Mouse (Mus musculus) brain, embryonic 14.5 days (tissue): ENCODE measurements around the gene Mapk8ip1. TPM values are rescaled to one million over a fixed set of nuclear protein-coding genes. Genes with fewer than 3 reads are reported as not detected.
A peak's percentile ranks its signal among the peaks of the same experiment; 100 is the strongest.

Source experiments
- DNase-seq: peaks from one replicate; pipeline ENCODE4 v3.0.0-alpha.2; 2011; ENCODE audit warnings: low read depth
- CTCF ChIP-seq: fragments of 200-500 bp; IDR thresholded peaks from 2 replicates; pipeline ENCODE4 v1.5.1; 2012; ENCODE audit warnings: inconsistent platforms, mild to moderate bottlenecking, moderate library complexity, borderline replicate concordance; ENCODE audit not compliant: insufficient read depth, insufficient read length; ENCODE audit errors: extremely low read depth
- POLR2A ChIP-seq: fragments of 200-500 bp; IDR thresholded peaks from 2 replicates; pipeline ENCODE4 v1.6.1; 2012; ENCODE audit warnings: mild to moderate bottlenecking, inconsistent platforms, borderline replicate concordance; ENCODE audit not compliant: poor library complexity, insufficient read depth, insufficient read length, severe bottlenecking; ENCODE audit errors: extremely low read depth
- polyA plus RNA-seq: library from polyadenylated mRNA; depleted of rRNA; stranded (reverse); fragments of >200 nt; gene quantifications from 2 replicates; pipeline ENCODE4 v1.2.3, GENCODE M21; 2012

The Mapk8ip1 gene
- polyA plus RNA-seq, 1 experiment, result 214 TPM

DNA sequence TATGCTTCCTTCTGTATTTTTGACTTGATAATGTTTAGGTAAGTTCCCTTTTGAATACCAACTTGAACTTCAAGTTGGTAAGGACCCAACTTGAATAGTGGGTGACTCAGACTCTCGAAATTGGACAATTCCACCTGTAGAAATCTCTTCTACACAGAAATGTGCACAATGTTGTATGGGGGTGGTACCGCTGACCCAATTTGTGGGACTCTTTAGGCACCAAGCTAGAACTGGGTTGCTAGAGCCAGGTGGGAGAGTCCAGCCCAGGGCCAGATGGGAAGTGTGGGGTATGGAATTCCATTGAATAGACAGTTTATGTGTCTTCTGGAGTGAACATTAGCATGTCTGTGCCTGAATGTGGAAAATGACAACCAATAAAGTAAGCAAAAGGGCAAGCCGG lies 5.5 kb downstream of the Mapk8ip1 start:
- no peak for DNase-seq
- TF ChIP-seq POLR2A (no peak), CTCF (no peak)

DNA sequence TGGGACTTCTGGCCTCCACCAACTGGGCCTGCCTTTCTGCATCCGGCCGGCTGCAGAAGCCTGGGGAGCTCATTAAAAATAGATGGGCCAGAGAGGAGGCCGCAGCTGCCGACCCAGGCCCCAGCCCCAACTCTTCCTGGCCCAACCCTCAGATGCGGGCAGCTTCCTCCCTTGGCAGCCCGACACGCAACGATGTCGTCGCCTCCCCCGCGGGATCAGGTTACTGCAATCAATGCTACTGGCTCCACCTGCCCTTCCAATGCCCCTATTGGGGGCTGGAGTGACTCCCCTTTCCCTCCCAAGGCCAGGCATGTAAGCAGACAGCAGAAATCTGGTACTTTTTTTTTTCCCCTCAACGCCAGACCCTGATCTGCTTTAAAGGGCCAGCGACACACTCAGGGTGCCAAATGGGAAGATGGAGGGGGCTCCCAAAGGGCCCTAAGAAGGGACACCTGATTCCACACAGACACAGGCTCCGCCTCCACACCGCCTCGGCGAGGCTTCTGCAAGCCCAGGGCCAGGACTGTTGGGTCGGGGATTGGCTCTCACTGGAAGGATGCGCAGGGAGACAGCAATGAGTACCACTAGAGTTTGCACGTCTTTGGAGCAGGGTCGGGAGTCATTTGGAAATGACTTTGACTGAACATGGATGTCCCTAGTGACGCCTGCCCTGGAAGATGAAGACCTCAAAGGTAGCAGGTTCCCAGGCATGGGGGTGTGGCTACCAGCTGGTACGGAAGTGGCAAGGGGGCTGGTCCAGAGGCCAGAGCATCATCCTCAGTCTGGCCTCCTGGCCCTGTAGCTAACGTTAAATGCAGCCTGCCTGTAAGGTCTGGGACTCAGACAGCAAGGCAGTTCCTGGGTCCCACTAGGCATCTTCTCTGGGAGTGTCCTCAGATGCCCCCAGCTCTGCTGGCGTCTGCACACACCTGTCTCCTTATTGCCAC lies 8.5 kb downstream of the Mapk8ip1 start:
- TF ChIP-seq POLR2A, result no peak
- no peak for TF ChIP-seq CTCF
- DNase-seq, result peak; percentile 83

DNA sequence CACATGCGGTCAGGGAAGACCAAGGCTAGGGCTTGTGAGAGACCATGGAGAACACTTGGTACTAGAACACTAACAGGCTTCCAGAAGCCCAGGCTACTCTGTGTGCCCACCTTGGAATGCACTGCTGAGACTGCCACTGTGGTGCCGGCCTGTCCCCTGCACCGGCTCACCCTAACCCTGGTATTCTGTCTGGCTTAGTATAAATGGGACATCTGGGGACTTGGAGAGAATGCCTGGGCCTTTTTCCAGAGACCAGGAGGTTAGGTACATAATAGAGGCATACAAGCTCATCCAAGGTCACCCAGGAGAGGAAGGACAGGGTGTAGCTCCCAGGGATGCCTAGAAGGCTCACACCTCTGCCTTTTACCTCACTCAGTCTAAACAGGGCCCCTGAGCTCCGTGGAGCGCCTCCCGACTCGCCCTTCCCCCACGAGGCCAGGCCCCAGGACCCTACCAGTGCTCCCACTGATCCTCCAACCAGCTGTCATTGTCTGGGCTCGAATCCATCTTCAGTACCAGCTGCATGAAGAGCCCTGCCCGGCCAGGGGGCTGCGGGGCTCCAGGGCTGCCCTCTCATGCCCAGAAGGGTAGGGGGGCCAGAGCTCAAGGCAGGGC lies 9.3 kb downstream of the Mapk8ip1 start:
- no peak for DNase-seq
- TF ChIP-seq CTCF, result no peak
- TF ChIP-seq POLR2A, result no peak

DNA sequence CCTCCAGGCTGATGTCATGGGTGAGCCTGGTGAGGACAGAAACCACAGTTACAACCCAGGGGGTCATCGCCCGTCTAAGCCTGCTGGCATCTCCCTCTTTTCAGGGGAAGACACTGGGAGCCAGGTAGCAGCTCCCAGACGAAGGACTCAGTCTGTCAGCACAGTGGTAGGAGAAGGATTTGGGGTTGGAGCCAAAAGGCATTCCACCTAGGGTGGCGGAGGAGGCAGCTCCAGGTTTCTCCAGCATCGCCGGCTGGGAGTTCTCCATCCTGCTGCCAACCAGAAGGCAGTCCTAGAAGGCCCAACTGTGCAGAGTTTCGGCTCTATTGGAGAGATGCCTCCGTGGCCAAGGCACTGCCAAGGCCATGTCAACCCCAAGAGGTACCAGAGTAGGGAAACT lies 9.9 kb downstream of the Mapk8ip1 start:
- no peak for DNase-seq
- no peak for TF ChIP-seq CTCF
- TF ChIP-seq POLR2A, result no peak

DNA sequence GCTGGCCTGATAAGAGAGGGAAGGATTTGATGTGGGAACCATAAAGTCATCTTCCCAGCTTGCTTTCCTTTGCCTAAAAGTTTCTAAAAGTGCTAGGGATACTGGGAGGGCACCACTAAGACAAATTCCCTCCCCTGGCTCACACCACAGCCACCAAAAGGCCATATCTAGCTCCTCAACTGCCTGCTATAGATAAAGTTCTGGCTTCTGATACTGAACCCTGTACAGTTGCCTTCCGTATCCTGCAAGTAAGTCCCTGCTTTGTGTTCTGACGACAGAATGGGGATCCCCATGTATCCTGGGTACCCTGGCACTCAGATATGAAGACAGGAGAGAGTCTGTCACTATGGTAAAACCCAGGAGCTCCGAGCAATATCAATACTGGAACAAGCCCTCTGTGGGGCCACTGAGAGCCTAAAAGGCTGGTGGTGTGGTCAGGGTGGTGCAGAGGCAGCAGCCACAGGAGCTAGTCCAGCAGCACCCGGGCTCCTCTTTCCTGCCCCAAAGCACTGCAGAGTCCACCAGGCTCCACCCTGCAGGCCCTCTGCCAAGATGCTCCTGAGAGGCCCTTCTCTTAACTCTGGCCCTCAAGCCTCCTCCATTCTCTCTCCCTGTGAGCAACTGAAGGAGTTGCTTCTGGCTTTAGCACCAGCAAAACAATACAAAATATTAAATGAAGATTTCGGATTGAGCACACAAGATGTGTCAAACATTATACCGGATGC lies 10.7 kb downstream of the Mapk8ip1 start:
- TF ChIP-seq POLR2A (no peak), CTCF (no peak)
- no peak for DNase-seq

DNA sequence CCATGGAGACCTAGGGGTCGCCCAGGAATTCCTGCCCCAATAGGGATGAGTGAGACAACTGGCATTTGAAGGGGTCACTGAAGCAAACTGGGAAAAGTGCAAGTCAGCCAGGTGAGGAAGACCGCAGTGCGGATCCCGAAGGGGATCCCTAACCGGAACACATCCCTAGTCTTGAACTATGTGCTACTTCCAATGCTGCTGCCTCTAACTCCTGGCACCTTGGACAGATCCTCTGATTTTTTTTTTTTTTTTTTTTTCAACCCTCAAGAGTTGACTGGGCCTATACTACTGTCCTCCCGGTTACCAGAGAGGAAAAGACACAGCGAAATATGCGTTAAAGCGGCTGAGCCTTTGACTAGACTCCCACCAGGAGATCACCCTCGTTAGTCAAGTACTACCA lies 11.4 kb downstream of the Mapk8ip1 start:
- DNase-seq, result no peak
- no peak for TF ChIP-seq POLR2A
- TF ChIP-seq CTCF, result no peak

DNA sequence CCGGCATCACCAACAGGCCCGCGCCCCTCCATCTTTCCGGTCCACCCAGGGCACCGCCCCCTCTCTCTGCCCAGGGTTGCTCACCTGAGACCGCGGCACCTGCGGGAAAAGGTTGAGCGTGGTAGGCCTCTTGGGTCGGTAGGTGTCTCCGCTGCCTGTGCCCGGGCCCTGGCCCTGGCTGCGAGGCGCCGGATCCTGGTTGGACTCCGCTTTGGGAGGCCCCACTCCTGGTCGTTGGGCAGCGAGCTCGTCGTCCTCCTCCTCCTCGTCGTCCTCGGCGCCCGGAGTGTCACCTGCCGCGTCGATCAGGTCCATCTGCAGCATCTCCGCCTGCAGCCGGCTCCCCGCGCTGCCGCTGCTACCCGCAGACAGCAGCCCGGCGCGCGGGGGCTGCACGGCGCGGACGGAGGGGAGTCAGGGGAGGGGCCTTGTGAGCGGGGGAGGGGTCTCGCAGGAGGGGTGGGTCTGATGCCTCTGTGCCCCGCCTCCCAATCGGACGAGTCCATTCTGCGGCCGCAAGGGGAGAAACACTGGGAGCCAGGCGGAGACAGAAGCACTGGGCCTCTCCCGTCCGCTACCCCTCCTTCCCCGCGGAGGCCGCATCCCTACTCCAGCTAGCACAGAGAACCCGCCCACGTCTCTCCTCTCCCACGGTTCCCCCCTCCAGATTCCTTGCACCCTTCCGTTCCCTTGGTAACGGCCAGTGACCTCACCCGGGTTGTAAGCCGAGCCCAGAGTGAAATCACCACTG lies 12.0 kb downstream of the Mapk8ip1 start:
- DNase-seq, result peak; percentile 99
- TF ChIP-seq POLR2A (peak; percentile 88), CTCF (no peak)

DNA sequence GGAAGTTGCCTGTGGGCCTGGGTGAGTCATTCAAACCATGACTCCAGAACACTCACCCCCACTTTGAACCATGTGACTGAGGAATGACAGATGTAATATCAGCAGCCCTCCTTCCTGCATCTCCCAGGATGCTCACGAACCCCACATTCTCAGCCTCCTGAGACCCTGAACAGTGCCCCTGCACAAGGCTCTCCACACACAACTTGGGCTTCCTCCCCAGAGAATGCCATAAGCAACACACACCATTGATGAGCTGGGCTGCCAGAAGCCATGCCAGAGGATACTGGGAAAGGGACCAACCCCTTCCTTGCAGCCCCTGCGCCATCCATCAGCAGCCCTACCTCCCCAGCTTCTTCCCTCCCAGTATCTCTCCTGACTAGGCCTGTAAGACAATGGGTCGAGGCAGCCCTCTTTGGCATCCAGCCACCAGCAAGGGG lies 13.0 kb downstream of the Mapk8ip1 start:
- TF ChIP-seq POLR2A, result no peak
- TF ChIP-seq CTCF, result no peak
- DNase-seq, result peak; percentile 64

DNA sequence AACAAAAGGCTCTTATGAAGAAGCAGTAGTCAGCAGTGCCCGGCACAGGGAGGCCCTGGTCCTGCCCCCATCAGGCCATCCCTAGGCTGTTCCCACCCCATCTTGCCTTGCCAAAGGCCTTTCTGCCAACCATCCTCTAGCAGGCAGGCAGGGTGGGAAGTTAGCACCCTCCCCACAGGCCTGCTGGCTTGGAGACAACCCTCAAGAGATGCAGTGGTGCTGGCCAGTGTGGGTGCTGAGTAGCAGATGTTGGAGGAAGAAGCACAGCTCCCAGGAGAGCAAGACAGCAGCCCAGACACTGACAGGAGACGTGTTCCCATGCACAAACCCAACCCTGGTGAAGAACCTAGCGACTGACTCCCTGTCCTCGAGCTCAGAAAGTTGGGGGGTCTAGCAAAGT lies 13.4 kb downstream of the Mapk8ip1 start:
- no peak for DNase-seq
- TF ChIP-seq CTCF (no peak), POLR2A (no peak)

DNA sequence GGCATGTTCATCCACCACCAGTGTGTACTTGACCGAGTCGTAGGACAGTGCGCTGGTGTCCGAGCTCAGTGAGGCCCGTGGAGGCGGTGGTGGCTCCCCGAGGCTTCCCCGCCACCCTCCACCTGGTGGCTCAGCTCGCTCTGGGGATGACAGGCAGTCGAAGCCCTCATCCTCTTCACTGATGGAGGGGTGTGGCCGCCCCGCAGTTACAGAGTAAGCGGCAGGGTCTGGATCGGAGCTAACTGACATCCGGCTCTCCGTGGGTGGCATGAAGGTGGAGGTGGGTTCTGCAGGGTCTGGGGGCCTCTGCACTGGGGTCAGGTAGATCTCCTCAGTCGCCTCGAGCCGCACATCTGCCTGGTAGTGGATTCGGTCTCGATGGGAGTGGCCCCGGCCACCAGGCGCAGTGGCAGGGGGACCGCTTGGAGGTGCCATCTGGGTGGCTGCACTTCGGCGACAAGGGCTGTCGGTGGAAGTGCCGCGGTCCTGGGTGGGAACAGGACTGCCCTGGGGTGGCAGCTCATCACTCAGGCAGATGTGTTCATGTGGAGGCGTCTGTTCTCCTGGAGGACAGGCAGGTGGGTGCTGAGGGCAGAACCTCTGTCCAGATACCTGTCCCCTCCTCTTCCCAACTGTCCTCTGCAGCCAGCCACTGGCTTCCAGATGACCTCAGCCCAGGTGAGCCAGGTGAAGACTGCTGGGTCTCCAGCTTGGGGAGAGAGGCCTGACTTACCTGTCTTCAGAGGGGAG lies 14.1 kb downstream of the Mapk8ip1 start:
- TF ChIP-seq POLR2A, result no peak
- no peak for TF ChIP-seq CTCF
- no peak for DNase-seq
